Mouse (Mus musculus): ENCODE measurements around the gene Prdm1.

Prdm1 gene

GRCm38 (mm10) chr10:44492815-44493525, 35.3 kb downstream of the Prdm1 start:
- DNase-seq (ENCODE audit: low spot score) = no peak

GRCm38 (mm10) chr10:44490899-44491422, 37.3 kb downstream of the Prdm1 start:
- DNase-seq (ENCODE audit: low spot score) = no peak

- no peak for DNase-seq (ENCODE audit: low spot score)
These were observed 41.2 kb downstream of the Prdm1 start for GRCm38 (mm10) chr10:44487132-44487531.

- no peak for DNase-seq (ENCODE audit: low spot score)
These were observed 44.2 kb downstream of the Prdm1 start for GRCm38 (mm10) chr10:44484077-44484476.

- no peak for DNase-seq (ENCODE audit: low spot score)
These were observed 45.2 kb downstream of the Prdm1 start for GRCm38 (mm10) chr10:44483116-44483515.

- DNase-seq (ENCODE audit: low spot score) = no peak
These were observed 46.9 kb downstream of the Prdm1 start for GRCm38 (mm10) chr10:44481379-44481778.

- no peak for DNase-seq (ENCODE audit: low spot score)
These were observed 49.0 kb downstream of the Prdm1 start for GRCm38 (mm10) chr10:44479286-44479685.

- no peak for DNase-seq (ENCODE audit: low spot score)
These were observed 50.2 kb downstream of the Prdm1 start for GRCm38 (mm10) chr10:44478091-44478490.

- DNase-seq (ENCODE audit: low spot score) = no peak
These were observed 51.1 kb downstream of the Prdm1 start for GRCm38 (mm10) chr10:44477240-44477639.

GRCm38 (mm10) chr10:44476523-44476922, 51.8 kb downstream of the Prdm1 start:
- no peak for DNase-seq (ENCODE audit: low spot score)

GRCm38 (mm10) chr10:44475376-44475775, 52.9 kb downstream of the Prdm1 start:
- DNase-seq (ENCODE audit: low spot score) = no peak

- DNase-seq (ENCODE audit: low spot score) = peak; percentile 48
These were observed 54.0 kb downstream of the Prdm1 start for GRCm38 (mm10) chr10:44474256-44474655.

GRCm38 (mm10) chr10:44465618-44466017, 62.7 kb downstream of the Prdm1 start:
- DNase-seq (ENCODE audit: low spot score) = no peak

GRCm38 (mm10) chr10:44464563-44464962, 63.7 kb downstream of the Prdm1 start:
- DNase-seq (ENCODE audit: low spot score) = no peak

GRCm38 (mm10) chr10:44463856-44464255, 64.4 kb downstream of the Prdm1 start:
- no peak for DNase-seq (ENCODE audit: low spot score)

GRCm38 (mm10) chr10:44462351-44462750, 66.0 kb downstream of the Prdm1 start:
- DNase-seq (ENCODE audit: low spot score) = no peak

- DNase-seq (ENCODE audit: low spot score) = no peak
These were observed 67.2 kb downstream of the Prdm1 start for GRCm38 (mm10) chr10:44461063-44461462.

GRCm38 (mm10) chr10:44460095-44460810, 68.0 kb downstream of the Prdm1 start:
- peak; percentile 69 for DNase-seq (ENCODE audit: low spot score)

GRCm38 (mm10) chr10:44459321-44460000, 68.8 kb downstream of the Prdm1 start:
- no peak for DNase-seq (ENCODE audit: low spot score)

GRCm38 (mm10) chr10:44458534-44459315, 69.6 kb downstream of the Prdm1 start:
- peak; percentile 70 for DNase-seq (ENCODE audit: low spot score)

- no peak for DNase-seq (ENCODE audit: low spot score)
These were observed 70.3 kb downstream of the Prdm1 start for GRCm38 (mm10) chr10:44457791-44458533.

Data from urinary bladder, postnatal 14 days (tissue).